8 mouse cellular contexts compared by ENCODE assay signal in the genomic region with DNA sequence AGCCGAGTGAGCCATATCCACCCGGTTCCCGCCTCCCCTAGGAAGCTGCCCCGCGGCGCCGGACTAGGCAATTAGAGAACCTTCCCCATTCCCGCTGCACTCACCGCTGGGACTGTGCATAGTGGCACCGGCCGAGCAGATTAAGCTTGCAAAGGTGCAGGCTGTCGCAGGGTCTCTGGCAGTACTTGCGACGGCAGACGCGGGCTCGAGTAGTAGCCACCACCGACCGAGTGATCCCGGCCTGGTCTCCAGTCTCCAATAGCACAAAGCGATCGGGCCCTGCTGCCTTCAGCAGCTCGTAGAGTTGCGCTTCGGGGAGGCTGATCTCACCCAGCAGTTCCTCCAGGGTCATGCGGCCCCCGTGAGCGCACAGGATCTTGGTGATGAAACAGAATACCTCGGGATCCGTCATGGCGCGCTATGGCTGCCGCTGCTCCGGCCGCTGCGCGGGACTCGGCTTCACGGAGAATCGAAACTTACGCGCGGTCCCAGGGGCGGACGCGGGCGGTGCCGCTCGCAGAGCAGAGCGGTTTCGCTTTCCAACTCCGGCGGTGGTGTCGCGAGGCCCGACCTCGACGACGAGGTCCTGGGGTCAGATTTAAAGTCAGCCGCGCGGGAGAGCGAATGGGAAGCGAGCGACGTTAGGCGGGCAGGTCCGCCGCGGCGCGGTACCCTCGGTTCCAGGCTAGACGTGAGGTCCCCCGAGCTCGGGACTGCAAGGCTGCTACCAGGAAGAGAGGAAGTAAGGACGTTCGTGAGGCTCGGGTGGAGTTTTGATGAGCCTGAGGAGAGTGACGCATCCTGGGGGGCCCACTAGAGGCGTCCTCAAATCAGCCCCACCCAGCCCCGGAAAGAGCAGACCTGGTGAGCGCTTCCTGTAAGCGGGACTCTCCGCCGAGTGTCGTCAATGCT. TPM values are rescaled to one million over a fixed set of nuclear protein-coding genes. Genes with fewer than 3 reads are reported as not detected.
A peak's percentile ranks its signal among the peaks of the same experiment; 100 is the strongest.
DNase-seq lines count a peak whose midpoint lies in the region; ATAC-seq and TF ChIP-seq lines count a peak whose summit lies in the region.

A gene (minus strand): TSS at position 793 of the 912 bp plus-strand sequence.

- under 1% methylated on average over 87 of the region's 87 CpGs for WGBS in forebrain, embryonic 15.5 days
- under 1% methylated on average over 87 of the region's 87 CpGs for WGBS in lung, embryonic 14.5 days

- DNase-seq in c-Kit-positive CD71-negative TER-119-negative erythroid progenitor cells, embryonic 14.5 days (ENCODE audit: low read depth): peak; percentile 89
- DNase-seq in heart, postnatal 25 days (ENCODE audit: low spot score): peak; percentile 77
- peak; percentile 9 to 41 for DNase-seq in layer of hippocampus, adult 18-20 months (ENCODE audit: low spot score in 2 of 2)
- DNase-seq in lung, embryonic 14.5 days: peak; percentile 77
- DNase-seq in thymus, postnatal 0 days (ENCODE audit: low spot score): peak; percentile 93

- peaks cover 42% of the 10 kb centered on the region for H3K27me3 ChIP-seq in E14TG2a.4 (ENCODE audit: insufficient read depth, low read length)
- H3K27me3 ChIP-seq in forebrain, embryonic 15.5 days: peaks cover 74% of the 10 kb centered on the region
- H3K27me3 ChIP-seq in lung, embryonic 14.5 days (ENCODE audit: insufficient read depth, low read length): peaks cover 55% of the 10 kb centered on the region

- peak; percentile 63 for ATAC-seq in forebrain, embryonic 15.5 days (replicated peaks)
- ATAC-seq in lung, embryonic 14.5 days (ENCODE audit: insufficient read depth): peak; percentile 82
- peak; percentile 80 for ATAC-seq in neutrophil, adult 5-6 weeks (ENCODE audit: extremely low read depth, insufficient number of reproducible peaks, low FRiP score, poor library complexity, severe bottlenecking)

- peaks cover 71% of the 10 kb centered on the region for H3K4me1 ChIP-seq in E14TG2a.4 (replicated peaks; ENCODE audit: low read depth, low read length)
- peaks cover 15% of the 10 kb centered on the region for H3K4me1 ChIP-seq in forebrain, embryonic 15.5 days
- no peaks in the 10 kb centered on the region for H3K4me1 ChIP-seq in lung, embryonic 14.5 days (ENCODE audit: insufficient read depth)

- intact Hi-C loops in heart, postnatal 25 days (cut with DNase I): loop anchor here (5.0 kb wide), 1 partner anchor 78 kb away; a partner anchor contains a TSS

- H3K4me3 ChIP-seq in E14TG2a.4 (replicated peaks; ENCODE audit: low read length): peak within 1 kb of the TSS; percentile 81
- peak within 1 kb of the TSS; percentile 50 for H3K4me3 ChIP-seq in forebrain, embryonic 15.5 days
- peak within 1 kb of the TSS; percentile 68 for H3K4me3 ChIP-seq in lung, embryonic 14.5 days (ENCODE audit: low read depth, low read length)

- peak within 1 kb of the TSS; percentile 65 for H3K4me2 ChIP-seq in forebrain, embryonic 15.5 days (replicated peaks)
- peak within 1 kb of the TSS; percentile 74 for H3K4me2 ChIP-seq in lung, embryonic 14.5 days

- H3K27ac ChIP-seq in forebrain, embryonic 15.5 days (replicated peaks): no peak within 1 kb of the TSS
- peak within 1 kb of the TSS; percentile 58 for H3K27ac ChIP-seq in lung, embryonic 14.5 days (ENCODE audit: low read depth)

- H3K9me3 ChIP-seq in E14TG2a.4 (ENCODE audit: low read length): no peaks in the 10 kb centered on the region
- H3K9me3 ChIP-seq in forebrain, embryonic 15.5 days: no peaks in the 10 kb centered on the region
- H3K9me3 ChIP-seq in lung, embryonic 14.5 days (ENCODE audit: low read depth, low read length): no peaks in the 10 kb centered on the region

- H3K36me3 ChIP-seq in E14TG2a.4 (ENCODE audit: insufficient read depth, low read length): peaks cover 2% of the 10 kb centered on the region; the same call in 1 of the 2 replicates
- H3K36me3 ChIP-seq in forebrain, embryonic 15.5 days: no peaks in the 10 kb centered on the region
- no peaks in the 10 kb centered on the region for H3K36me3 ChIP-seq in lung, embryonic 14.5 days (ENCODE audit: insufficient read depth)

- H3K9ac ChIP-seq in forebrain, embryonic 15.5 days (replicated peaks): peak within 1 kb of the TSS; percentile 33
- peak within 1 kb of the TSS; percentile 62 for H3K9ac ChIP-seq in lung, embryonic 14.5 days

- TF ChIP-seq CTCF in E14TG2a.4 (conservative IDR thresholded peaks at IDR 0.05; ENCODE audit: low read length): no peak
- no peak for TF ChIP-seq CTCF in lung, embryonic 14.5 days (IDR thresholded peaks at IDR 0.05; ENCODE audit: low read depth)

RNA-seq across cellular contexts. Expression of the gene that starts here (rescaled TPM):
- polyA plus RNA-seq in forebrain, embryonic 15.5 days (2015; fragmentation: Nextera tagmentation; extraction: Ambion mirVana): 0.61 and 0.89 TPM in 2 replicates
- total RNA-seq in heart, postnatal 25 days (2021): 10 to 100 TPM; 12.6 to 15.3 TPM
- total RNA-seq in layer of hippocampus, adult 18-20 months (2021): 1 to 10 TPM; 5.1 to 7.1 TPM
- 4.7 and 5.7 TPM in 2 replicates for polyA plus RNA-seq in lung, embryonic 14.5 days (2014; fragmentation: Nextera tagmentation; extraction: Ambion mirVana)
- 141 and 159 TPM in 2 replicates for total RNA-seq in neutrophil, adult 5-6 weeks (2017)
- 39.7 and 46.3 TPM in 2 replicates for polyA plus RNA-seq in thymus, postnatal 0 days (2015; fragmentation: Nextera tagmentation; extraction: Ambion mirVana)

Comparison
In these comparisons a context has a peak if more than half of its experiments do, and no peak if none do; other contexts are left out.
1. Peak in ATAC-seq, H3K4me3 ChIP-seq, H3K9ac ChIP-seq and H3K4me2 ChIP-seq in forebrain, embryonic 15.5 days; RNA of the gene not detected or under 1 TPM.
2. DNase-seq: peak in every context shown above with its lines; median percentile 93 in thymus, postnatal 0 days; 89 in c-Kit-positive CD71-negative TER-119-negative erythroid progenitor cells, embryonic 14.5 days; 77 in heart, postnatal 25 days; 77 in lung, embryonic 14.5 days; 25 in layer of hippocampus, adult 18-20 months.